In genomic region chr7:79346555-79347075, GRCm38 (mm10) we compare ENCODE assay signal across 17 mouse cellular contexts. TPM values are rescaled to one million over a fixed set of nuclear protein-coding genes. Genes with fewer than 3 reads are reported as not detected.
A peak's percentile ranks its signal among the peaks of the same experiment; 100 is the strongest.
DNase-seq lines count a peak whose midpoint lies in the region; ATAC-seq and TF ChIP-seq lines count a peak whose summit lies in the region.
"Had no signal": no experiment of that assay in that cellular context is flagged by ENCODE, and none has a peak within 500 bp of the region (broad histone marks: within the 10 kb centered on the region; RNA-seq: fewer than 3 reads in every experiment).

No protein-coding gene starts in this region.

- peak overlapping the region; percentile 76 for H3K27ac ChIP-seq in left cerebral cortex, adult 2 months
- no peak overlapping the region for H3K27ac ChIP-seq in forebrain, embryonic 12.5 days
- H3K27ac ChIP-seq: embryonic facial prominence, embryonic 12.5 days; heart, embryonic 13.5 days; hindbrain, embryonic 15.5 days had no signal

- H3K4me2 ChIP-seq in forebrain, embryonic 12.5 days: no peak overlapping the region
- H3K4me2 ChIP-seq: embryonic facial prominence, embryonic 12.5 days; heart, embryonic 13.5 days; hindbrain, embryonic 15.5 days had no signal

- no peak for DNase-seq in left cerebral cortex, adult 2 months (ENCODE audit: extremely low spot score in 1 of 2, low spot score in 2 of 2)
- no peak for DNase-seq in left cerebral cortex, postnatal 25 days (ENCODE audit: low spot score in 2 of 2)
- peak; percentile 31 for DNase-seq in ES-CJ7 (ENCODE audit: low read depth, low spot score)
- peak; percentile 64 for DNase-seq in ZHBTc4 (ENCODE audit: low read depth, low spot score)
- DNase-seq in right cerebral cortex, adult 2 months (ENCODE audit: low spot score in 2 of 2): no peak
- DNase-seq: gastrocnemius, postnatal 25 days; heart, adult 11 months had no signal

- H3K4me1 ChIP-seq in forebrain, embryonic 12.5 days: no peaks in the 10 kb centered on the region; the same call in 1 of the 2 replicates
- H3K4me1 ChIP-seq: embryonic facial prominence, embryonic 12.5 days had no signal

- peak; percentile 52; the same call in 1 of the 2 replicates for ATAC-seq in neutrophil, adult 5-6 weeks (ENCODE audit: extremely low read depth, insufficient number of reproducible peaks, low FRiP score, poor library complexity, severe bottlenecking)
- ATAC-seq in forebrain, embryonic 12.5 days (ENCODE audit: low FRiP score): no peak
- ATAC-seq: forebrain, embryonic 16.5 days had no signal

- H3K4me3 ChIP-seq in left cerebral cortex, adult 2 months: no peak overlapping the region
- no peak overlapping the region for H3K4me3 ChIP-seq in forebrain, embryonic 12.5 days (replicated peaks)
- H3K4me3 ChIP-seq: embryonic facial prominence, embryonic 12.5 days; heart, embryonic 13.5 days; hindbrain, embryonic 15.5 days had no signal

- H3K9ac ChIP-seq in forebrain, embryonic 12.5 days: no peak overlapping the region
- H3K9ac ChIP-seq: embryonic facial prominence, embryonic 12.5 days; heart, embryonic 13.5 days; hindbrain, embryonic 15.5 days had no signal

- intact Hi-C loops in left cerebral cortex, adult 2 months (cut with DNase I): loop anchor here (5.0 kb wide), 1 partner anchor 424 kb away; no protein-coding TSS in a partner anchor
- intact Hi-C loops in left cerebral cortex, postnatal 25 days (cut with DNase I): loop anchor here (5.0 kb wide), 2 partner anchors 39 to 74 kb away; partner anchors contain the start of gene Abhd2

- no peaks in the 10 kb centered on the region for H3K9me3 ChIP-seq in forebrain, embryonic 12.5 days
- H3K9me3 ChIP-seq: embryonic facial prominence, embryonic 12.5 days; heart, embryonic 13.5 days; hindbrain, embryonic 15.5 days had no signal

- TF ChIP-seq CTCF in left cerebral cortex, adult 2 months (IDR thresholded peaks at IDR 0.05): no peak

- H3K36me3 ChIP-seq in forebrain, embryonic 12.5 days (replicated peaks): peaks cover 56% of the 10 kb centered on the region

- WGBS in forebrain, embryonic 12.5 days: 79% methylated on average over 8 of the region's 8 CpGs

- no peaks in the 10 kb centered on the region for H3K27me3 ChIP-seq in forebrain, embryonic 12.5 days
- H3K27me3 ChIP-seq: embryonic facial prominence, embryonic 12.5 days; hindbrain, embryonic 15.5 days had no signal

RNA-seq across cellular contexts. Expression of gene Rlbp1, which starts 40.2 kb away (rescaled TPM):
- total RNA-seq in left cerebral cortex, adult 2 months (2021): 10 to 100 TPM; 21.7 to 22.1 TPM
- 10 to 100 TPM; 21.2 to 22.4 TPM for total RNA-seq in left cerebral cortex, postnatal 25 days (2021)
- not detected in 2 replicates for total RNA-seq in neutrophil, adult 5-6 weeks (2017)
- 15.0 and 19.5 TPM in 2 replicates for polyA plus RNA-seq in forebrain, embryonic 12.5 days (2016; fragmentation: Nextera tagmentation; extraction: Ambion mirVana)
- total RNA-seq: adrenal gland, postnatal 36 days; gastrocnemius, postnatal 25 days; heart, postnatal 36 days had no signal
- polyA plus RNA-seq: CD4-positive, CD25-positive, alpha-beta regulatory T cell, adult 4 months; heart, embryonic 13.5 days; heart, postnatal 0 days had no signal

RNA-seq across cellular contexts. Expression of gene Fanci, which starts 45.1 kb away (rescaled TPM):
- 1 to 10 TPM in 1 of 2 experiments, under 1 TPM in 1; 0.56 to 1.4 TPM for total RNA-seq in left cerebral cortex, adult 2 months (2021)
- total RNA-seq in left cerebral cortex, postnatal 25 days (2021): under 1 TPM; 0.57 to 0.92 TPM
- total RNA-seq in neutrophil, adult 5-6 weeks (2017): 3.4 and 3.9 TPM in 2 replicates
- polyA plus RNA-seq in forebrain, embryonic 12.5 days (2016; fragmentation: Nextera tagmentation; extraction: Ambion mirVana): 19.6 and 19.7 TPM in 2 replicates

Comparison
In these comparisons a context has a peak if more than half of its experiments do, and no peak if none do; other contexts are left out.
1. DNase-seq: peak in ES-CJ7 (single experiment) and ZHBTc4 (single experiment); none in left cerebral cortex, adult 2 months (0 of 2), left cerebral cortex, postnatal 25 days (0 of 2) and right cerebral cortex, adult 2 months (0 of 2).
2. RNA of gene Rlbp1, which starts 40.2 kb away (total RNA-seq): 21.2 to 22.4 TPM in left cerebral cortex, postnatal 25 days and 21.7 to 22.1 TPM in left cerebral cortex, adult 2 months; not detected in neutrophil, adult 5-6 weeks; every median in the first group is over 10 times any median in the second.